Mouse (Mus musculus): ENCODE results near the gene Mtx1.
A peak's percentile ranks its signal among the peaks of the same experiment; 100 is the strongest.

Mtx1 gene

GRCm38 (mm10) chr3:89210731-89211130 is 16.2 kb downstream of the Mtx1 start:
- DNase-seq = no peak

DNA sequence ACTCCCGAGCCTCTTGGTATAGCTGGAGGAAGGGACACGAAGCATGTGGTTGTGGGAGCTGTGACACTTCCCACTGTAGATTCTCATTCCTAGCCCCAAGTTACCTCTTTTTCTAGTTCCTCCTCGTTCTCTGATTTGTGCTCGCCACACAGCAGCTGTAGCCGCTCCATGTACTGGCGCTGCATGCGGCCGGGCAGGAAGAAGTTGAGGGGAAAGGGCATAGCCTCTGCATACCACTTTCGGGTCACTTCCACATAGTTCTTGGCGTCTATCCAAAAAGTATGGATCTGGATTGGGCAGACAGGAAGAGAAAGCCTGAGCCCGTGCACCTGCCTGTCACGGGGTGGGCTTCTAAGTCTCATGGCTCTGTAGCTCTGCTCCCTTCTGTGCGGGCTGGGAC is 16.7 kb downstream of the Mtx1 start:
- no peak for DNase-seq

DNA sequence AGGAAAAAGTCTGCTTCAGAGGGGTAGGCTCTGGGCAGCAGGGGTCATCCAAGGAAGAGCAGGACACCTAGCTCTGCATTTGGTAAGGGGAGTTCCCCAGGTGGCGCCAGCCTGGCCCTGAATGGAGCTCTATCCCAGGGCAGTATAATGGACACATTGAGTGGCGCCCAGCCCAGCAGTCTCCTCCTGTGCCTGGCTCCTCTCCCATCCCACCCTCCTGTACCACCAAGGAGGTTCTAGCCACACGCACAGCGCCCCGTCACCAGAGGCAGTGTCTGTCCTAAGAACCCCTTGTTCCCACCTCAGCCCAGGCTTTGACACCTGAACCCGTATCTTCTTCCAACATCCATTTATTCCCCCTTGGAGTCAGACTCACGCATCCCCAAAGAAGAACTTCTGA is 17.2 kb downstream of the Mtx1 start:
- no peak for DNase-seq

DNA sequence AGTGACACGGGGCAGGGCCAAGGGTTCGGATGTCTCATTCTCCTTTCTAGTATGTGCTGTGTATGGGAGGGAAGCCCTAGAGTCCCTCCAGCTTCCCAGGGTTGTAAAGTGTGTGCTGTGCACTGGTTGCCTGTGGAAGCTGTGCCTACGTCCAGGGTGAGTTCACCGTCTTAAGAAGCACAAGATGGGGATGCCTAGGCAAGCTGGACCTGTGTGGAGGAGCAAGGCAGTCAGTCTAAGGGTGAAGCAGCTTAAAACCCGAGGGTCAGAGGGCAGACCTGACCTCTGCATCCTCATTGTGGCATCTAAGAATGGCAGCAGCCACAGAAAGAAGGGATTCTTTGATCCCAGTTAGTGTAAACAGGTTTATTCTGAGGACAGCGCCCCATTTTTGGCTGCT is 18.2 kb downstream of the Mtx1 start:
- DNase-seq = no peak

DNA sequence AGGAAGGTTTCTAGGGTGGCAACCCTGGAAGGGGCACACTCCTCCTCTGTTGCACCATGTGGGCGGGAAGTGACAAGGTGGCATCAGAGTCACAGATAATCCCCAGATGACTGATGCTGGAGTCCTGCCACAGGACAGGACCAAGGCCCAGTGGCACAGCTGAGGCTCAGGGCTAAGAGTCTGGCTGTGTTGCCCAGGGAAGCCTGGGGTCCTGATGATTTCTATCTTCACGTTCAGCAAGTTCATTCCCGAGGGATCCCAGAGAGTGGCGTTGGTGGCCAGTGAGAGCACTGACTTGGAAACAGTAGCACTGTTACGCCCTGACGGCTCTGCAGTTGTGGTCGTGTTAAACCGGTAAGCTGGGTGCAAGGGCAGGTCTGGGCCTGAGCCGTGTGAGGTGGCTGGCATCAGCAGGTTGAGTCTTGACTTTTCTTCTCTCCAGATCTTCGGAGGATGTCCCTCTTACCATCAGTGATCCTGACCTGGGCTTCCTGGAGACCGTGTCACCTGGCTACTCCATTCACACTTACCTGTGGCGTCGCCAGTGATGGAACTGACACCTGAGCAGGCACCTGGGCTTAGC is 18.7 kb downstream of the Mtx1 start:
- DNase-seq = no peak

DNA sequence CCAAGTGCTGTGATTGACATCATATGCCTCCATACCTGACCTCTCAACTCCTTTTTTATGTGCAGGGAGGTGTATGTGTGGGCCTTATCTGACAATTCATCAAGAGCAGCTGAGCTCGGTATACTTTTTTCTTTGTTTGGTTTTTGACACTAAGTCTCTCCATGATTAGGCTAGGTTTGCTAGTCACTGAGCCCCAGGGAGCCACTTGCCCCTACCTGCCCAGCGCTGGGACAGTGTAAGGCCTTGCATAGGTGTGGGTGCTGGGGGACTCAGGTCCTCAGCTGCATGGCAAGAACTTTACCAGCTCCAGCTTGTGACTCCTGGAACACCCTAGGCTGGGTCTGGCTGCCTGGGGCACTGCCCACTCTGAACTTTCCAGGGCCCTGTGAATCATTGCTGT is 20.2 kb downstream of the Mtx1 start:
- DNase-seq = no peak

GRCm38 (mm10) chr3:89206079-89206478 is 20.8 kb downstream of the Mtx1 start:
- no peak for DNase-seq

GRCm38 (mm10) chr3:89203142-89203514 is 23.8 kb downstream of the Mtx1 start:
- DNase-seq = no peak

DNA sequence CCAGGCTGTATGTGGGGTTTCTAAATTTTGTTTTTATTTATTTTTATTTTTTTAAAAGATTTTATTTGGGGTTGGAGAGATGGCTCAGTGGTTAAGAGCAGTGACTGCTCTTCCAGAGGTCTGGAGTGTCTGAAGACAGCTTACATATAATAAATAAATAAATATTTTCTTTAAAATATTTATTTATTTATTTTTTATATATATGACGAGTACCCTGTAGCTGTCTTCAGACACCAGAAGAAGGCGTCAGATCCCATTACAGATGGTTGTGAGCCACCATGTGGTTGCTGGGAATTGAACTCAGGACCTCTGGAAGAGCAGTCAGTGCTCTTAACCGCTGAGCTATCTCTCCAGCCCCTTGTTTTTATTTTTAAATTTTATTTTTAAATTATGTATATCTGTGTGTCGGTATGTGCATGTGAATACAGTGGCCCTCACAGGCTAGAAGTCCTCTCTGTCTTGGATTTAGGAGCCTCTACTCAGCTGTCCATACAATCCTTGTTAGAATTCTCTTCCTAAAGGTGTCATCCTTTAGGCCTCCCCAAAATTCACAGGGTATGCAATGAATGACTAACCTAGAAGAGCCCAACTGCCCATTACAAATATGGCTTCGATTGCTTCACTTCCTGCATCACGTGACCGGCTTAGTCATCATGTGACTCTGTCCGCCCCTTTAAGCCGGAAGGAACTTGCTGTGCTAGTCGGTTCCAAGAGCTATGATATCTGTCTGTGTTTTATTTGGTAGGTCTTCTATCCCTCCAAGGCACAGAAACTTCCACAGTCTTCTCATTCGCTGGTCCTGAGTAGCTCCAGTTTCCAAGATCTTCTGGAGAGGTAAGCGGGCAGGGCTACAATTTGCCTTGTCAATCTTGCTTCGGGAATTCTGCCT is 24.4 kb downstream of the Mtx1 start, which contains the start of gene Gba:
Gba (plus strand) TSS at position 676 of the 889 bp plus-strand sequence.
- DNase-seq = peak; percentile 88

DNA sequence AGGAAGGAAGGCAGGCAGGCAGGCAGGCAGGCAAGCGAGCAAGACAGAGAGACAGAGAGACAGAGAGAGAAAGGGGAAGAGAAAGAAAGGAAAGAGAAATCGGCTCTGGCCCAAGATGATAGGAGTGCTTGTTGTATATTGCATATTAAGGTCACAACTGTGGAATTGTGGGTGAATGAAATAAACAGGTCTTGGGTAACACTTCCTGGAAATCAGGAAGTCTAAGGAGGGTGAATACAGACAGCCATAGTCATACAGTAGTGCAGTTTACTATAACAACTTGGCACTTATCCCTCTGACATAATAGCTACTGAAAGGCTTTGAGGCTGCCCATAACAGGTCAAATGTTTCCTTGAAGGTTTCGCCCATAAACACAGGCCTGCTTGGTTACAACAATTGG is 27.0 kb downstream of the Mtx1 start:
- DNase-seq = no peak

DNA sequence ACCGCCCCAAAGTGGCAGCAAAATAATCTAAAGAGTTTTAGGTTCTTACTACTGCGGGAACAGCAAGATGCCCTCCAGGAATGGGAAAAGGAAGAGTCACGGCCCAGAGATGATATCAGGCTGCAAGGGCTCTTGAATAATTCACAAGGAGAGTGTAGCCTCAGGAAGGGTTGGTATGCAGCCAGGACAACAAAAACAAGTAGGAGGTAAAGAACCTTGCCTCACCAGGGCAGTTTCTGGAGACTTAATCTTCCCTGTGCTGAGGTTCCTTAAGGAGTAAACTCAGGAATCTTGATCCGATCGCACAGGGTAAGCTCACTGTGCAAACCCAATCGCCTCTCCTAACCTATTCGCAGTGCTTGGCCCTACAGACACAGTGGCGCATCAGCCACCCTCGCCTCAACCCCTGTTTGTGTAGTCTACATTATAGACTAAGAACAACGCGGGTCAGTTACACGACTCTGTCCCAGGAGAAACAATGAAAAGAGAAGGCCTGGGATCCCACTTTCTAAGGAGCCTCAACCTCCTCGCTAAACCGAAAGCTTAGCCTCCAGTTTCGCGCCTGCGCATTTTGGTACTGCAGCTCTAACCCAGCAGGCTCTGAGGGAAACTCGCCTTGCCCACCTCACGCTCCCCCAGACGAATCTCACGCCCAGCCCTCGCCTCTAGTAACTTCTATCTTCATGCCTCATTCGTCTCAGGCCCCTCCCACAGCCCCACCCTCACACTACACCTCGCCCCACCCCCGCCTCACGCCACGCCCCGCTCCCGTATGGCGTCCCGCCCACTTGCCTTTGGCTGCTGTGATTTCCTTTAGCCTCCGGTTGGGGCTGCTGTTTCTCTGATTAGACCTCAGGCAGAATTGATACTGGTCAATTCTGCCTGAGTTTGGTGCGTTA is 30.7 kb downstream of the Mtx1 start:
- peak; percentile 92 for DNase-seq

GRCm38 (mm10) chr3:89193853-89194252 is 33.0 kb downstream of the Mtx1 start:
- DNase-seq = no peak

GRCm38 (mm10) chr3:89193351-89193750 is 33.5 kb downstream of the Mtx1 start:
- DNase-seq = no peak

GRCm38 (mm10) chr3:89190436-89190835 is 36.5 kb downstream of the Mtx1 start:
- DNase-seq = no peak

- no peak for DNase-seq
Measured at GRCm38 (mm10) chr3:89188478-89188875, 38.4 kb downstream of the Mtx1 start.

DNA sequence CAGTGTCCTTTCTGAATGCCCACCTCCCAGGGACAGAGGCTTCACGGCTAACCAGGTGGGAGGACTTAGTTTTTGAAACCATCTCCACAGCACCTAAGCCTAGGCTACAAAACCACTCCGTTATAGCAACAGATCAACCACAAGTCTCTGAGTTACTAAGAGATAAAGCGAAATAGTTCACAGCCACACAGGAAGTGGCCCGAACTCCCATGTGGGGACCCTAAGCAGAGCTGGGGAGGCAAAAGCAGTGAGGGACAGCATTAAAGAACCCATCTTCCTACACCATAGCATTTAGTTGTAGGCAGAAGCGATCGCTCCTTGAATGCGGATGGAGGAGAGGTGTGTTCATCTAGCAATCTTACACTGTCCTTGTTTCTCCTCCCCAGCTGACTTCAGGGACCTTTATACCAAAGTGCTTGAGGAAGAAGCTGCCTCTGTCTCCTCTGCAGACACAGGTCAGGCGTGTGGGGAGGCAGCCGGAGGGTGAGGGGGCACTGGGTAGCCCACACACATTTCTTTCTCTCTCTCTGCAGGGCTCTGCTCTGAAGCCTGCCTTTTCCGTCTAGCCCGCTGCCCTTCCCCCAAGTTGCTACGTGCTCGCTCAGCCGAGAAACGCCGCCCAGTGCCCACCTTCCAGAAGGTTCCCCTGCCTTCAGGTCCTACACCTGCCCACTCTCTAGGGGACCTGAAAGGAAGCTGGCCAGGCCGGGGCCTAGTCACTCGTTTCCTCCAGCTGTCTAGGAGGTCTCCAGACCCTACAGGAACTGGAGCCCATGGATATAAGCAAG is 39.0 kb downstream of the Mtx1 start:
- no peak for DNase-seq

DNA sequence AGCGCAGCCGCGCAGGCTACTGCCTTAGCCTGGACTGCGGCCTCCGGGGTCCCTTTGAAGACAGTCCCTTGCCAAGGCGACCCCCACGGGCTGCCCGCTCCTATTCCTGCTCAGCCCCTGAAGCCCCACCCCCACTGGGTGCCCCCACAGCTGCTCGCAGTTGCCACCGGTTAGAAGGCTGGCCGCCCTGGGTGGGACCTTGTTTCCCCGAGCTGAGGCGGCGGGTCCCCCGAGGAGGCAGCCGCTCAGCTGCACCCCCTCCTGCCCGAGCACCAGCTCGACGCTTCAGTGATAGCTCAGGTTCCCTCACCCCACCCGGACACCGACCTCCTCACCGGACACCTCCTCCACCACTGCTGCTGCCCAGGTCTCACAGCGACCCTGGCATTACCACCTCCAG is 39.7 kb downstream of the Mtx1 start:
- no peak for DNase-seq

GRCm38 (mm10) chr3:89183959-89184315 is 43.0 kb downstream of the Mtx1 start:
- no peak for DNase-seq

GRCm38 (mm10) chr3:89183058-89183958 is 43.6 kb downstream of the Mtx1 start, which contains the start of gene Fam189b:
TSS of gene Fam189b (plus strand) at chr3:89183143.
- peak; percentile 93 for DNase-seq

DNA sequence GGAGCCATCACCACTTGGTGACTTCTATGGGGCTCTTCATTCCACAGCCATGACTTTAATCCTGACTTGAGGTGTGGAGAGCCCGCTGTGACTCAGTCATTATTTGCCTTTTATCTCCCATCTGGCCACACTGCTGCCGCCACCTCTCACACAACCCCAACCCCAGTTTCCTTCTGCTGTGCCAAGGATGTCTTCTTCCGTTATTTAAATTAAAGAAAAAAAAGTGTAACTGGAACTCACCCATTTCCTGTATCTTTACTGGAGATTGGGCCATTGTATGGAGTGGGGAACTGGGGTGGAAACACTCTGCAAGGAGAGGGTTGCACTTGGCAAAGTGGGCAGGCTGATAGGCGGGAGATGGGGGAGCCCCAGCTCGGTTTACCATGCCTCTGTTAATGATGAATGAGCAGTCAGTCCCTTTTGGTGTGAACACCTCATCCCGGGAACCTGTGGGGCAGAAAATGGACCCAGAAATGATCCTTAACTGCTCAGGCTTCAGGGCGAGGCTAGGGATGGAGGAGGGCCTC is 44.3 kb downstream of the Mtx1 start:
- DNase-seq = no peak

All from layer of hippocampus, adult 9-11 months (tissue).